Mouse (Mus musculus) forebrain, embryonic 12.5 days (tissue): ENCODE measurements around the gene Mgat5. TPM values are rescaled to one million over a fixed set of nuclear protein-coding genes. Genes with fewer than 3 reads are reported as not detected.

Source experiments
- ATAC-seq: fragments of 200-750 bp; cut with Nextera tagmentation; 2 replicates; pipeline ENCODE4 v1.8.0; 2017; ENCODE audit warnings: moderate TSS enrichment; ENCODE audit not compliant: low FRiP score
- H3K27ac ChIP-seq: fragments of 300-500 bp; sonication (generic); 2 replicates; pipeline ENCODE4 v1.5.1; 2016; ENCODE audit warnings: mild to moderate bottlenecking
- H3K27me3 ChIP-seq: fragments of 300-500 bp; sonication (generic); 2 replicates; pipeline ENCODE4 v1.6.1; 2016; ENCODE audit warnings: mild to moderate bottlenecking
- H3K36me3 ChIP-seq: fragments of 300-500 bp; sonication (generic); replicated peaks from 2 replicates; pipeline ENCODE4 v1.6.1; 2016; ENCODE audit warnings: mild to moderate bottlenecking
- H3K4me1 ChIP-seq: fragments of 300-500 bp; sonication (generic); 2 replicates; pipeline ENCODE4 v1.6.1; 2016
- H3K4me2 ChIP-seq: fragments of 300-500 bp; sonication (generic); 2 replicates; pipeline ENCODE4 v1.6.1; 2016; ENCODE audit warnings: mild to moderate bottlenecking, moderate library complexity
- H3K4me3 ChIP-seq: fragments of 300-500 bp; sonication (generic); replicated peaks from 2 replicates; pipeline ENCODE4 v1.5.1; 2016; ENCODE audit warnings: mild to moderate bottlenecking
- H3K9ac ChIP-seq: fragments of 300-500 bp; sonication (generic); 2 replicates; pipeline ENCODE4 v1.6.1; 2016; ENCODE audit warnings: mild to moderate bottlenecking
- H3K9me3 ChIP-seq: fragments of 300-500 bp; sonication (generic); 2 replicates; pipeline ENCODE4 v1.6.1; 2016
- WGBS: fragments of 180-500 bp; shearing (Covaris S2); methylation state at CpG from one replicate; pipeline ENCODE4 v1.1.7; 2016; 5-methylcytosine and 5-hydroxymethylcytosine counted together
- polyA plus RNA-seq: library from polyadenylated mRNA; unstranded; fragments of >200 nt; fragmentation: Nextera tagmentation; extraction: Ambion mirVana; gene quantifications from 2 replicates; pipeline ENCODE4 v1.2.1, GENCODE M21; 2016

Mgat5 gene
- polyA plus RNA-seq = 9.7 and 10.5 TPM in 2 replicates

GRCm38 (mm10) chr1:127204817-127205485 is at the start of gene Mgat5:
TSS of gene Mgat5 (plus strand) at chr1:127205015.
- peak within 1 kb of the TSS; percentile 68 for H3K4me3 ChIP-seq
- H3K4me2 ChIP-seq = peak within 1 kb of the TSS; percentile 70
- peak within 1 kb of the TSS; percentile 85 for H3K9ac ChIP-seq
- H3K36me3 ChIP-seq = no peaks in the 10 kb centered on the region
- under 1% methylated on average over 51 of the region's 51 CpGs for WGBS
- peaks cover 25% of the 10 kb centered on the region for H3K4me1 ChIP-seq
- H3K27ac ChIP-seq = peak within 1 kb of the TSS; percentile 95
- no peaks in the 10 kb centered on the region for H3K9me3 ChIP-seq
- no peaks in the 10 kb centered on the region for H3K27me3 ChIP-seq
- peak; percentile 91 for ATAC-seq

- no peak overlapping the region for H3K9ac ChIP-seq
- H3K4me2 ChIP-seq = no peak overlapping the region
- H3K27me3 ChIP-seq = no peaks in the 10 kb centered on the region
- no peaks in the 10 kb centered on the region for H3K36me3 ChIP-seq
- ATAC-seq = no peak
- H3K4me3 ChIP-seq = no peak overlapping the region
- 34% methylated on average over 5 of the region's 5 CpGs for WGBS
- H3K27ac ChIP-seq = no peak overlapping the region
- H3K4me1 ChIP-seq = no peaks in the 10 kb centered on the region
- no peaks in the 10 kb centered on the region for H3K9me3 ChIP-seq
Measured at GRCm38 (mm10) chr1:127160118-127160760, 44.6 kb upstream of the Mgat5 start.

GRCm38 (mm10) chr1:127164589-127165160 is 40.1 kb upstream of the Mgat5 start:
- 85% methylated on average over 4 of the region's 4 CpGs for WGBS
- peaks cover 9% of the 10 kb centered on the region; the same call in 1 of the 2 replicates for H3K4me1 ChIP-seq
- no peak for ATAC-seq
- H3K4me2 ChIP-seq = no peak overlapping the region
- no peak overlapping the region for H3K4me3 ChIP-seq
- no peaks in the 10 kb centered on the region for H3K27me3 ChIP-seq
- no peaks in the 10 kb centered on the region for H3K36me3 ChIP-seq
- no peak overlapping the region for H3K9ac ChIP-seq
- no peak overlapping the region for H3K27ac ChIP-seq
- no peaks in the 10 kb centered on the region for H3K9me3 ChIP-seq

- no peak overlapping the region for H3K4me3 ChIP-seq
- no peaks in the 10 kb centered on the region for H3K9me3 ChIP-seq
- H3K27me3 ChIP-seq = no peaks in the 10 kb centered on the region
- no peak for ATAC-seq
- H3K4me2 ChIP-seq = no peak overlapping the region
- no peak overlapping the region for H3K27ac ChIP-seq
- H3K36me3 ChIP-seq = no peaks in the 10 kb centered on the region
- no peak overlapping the region for H3K9ac ChIP-seq
- H3K4me1 ChIP-seq = peaks cover 9% of the 10 kb centered on the region; the same call in 1 of the 2 replicates
Measured at GRCm38 (mm10) chr1:127166521-127166920, 38.3 kb upstream of the Mgat5 start.

- no peaks in the 10 kb centered on the region for H3K9me3 ChIP-seq
- 59% methylated on average over 1 of the region's 1 CpGs for WGBS
- peak overlapping the region; percentile 25; the same call in 1 of the 2 replicates for H3K27ac ChIP-seq
- H3K4me1 ChIP-seq = peaks cover 9% of the 10 kb centered on the region; the same call in 1 of the 2 replicates
- no peak overlapping the region for H3K4me2 ChIP-seq
- no peaks in the 10 kb centered on the region for H3K27me3 ChIP-seq
- ATAC-seq = no peak
- no peaks in the 10 kb centered on the region for H3K36me3 ChIP-seq
- no peak overlapping the region for H3K4me3 ChIP-seq
- no peak overlapping the region for H3K9ac ChIP-seq
Measured at GRCm38 (mm10) chr1:127167586-127167985, 37.2 kb upstream of the Mgat5 start.

GRCm38 (mm10) chr1:127168205-127168604 is 36.6 kb upstream of the Mgat5 start:
- H3K4me3 ChIP-seq = no peak overlapping the region
- H3K27ac ChIP-seq = peak overlapping the region; percentile 25; the same call in 1 of the 2 replicates
- peaks cover 9% of the 10 kb centered on the region; the same call in 1 of the 2 replicates for H3K4me1 ChIP-seq
- no peaks in the 10 kb centered on the region for H3K36me3 ChIP-seq
- H3K9ac ChIP-seq = no peak overlapping the region
- 56% methylated on average over 8 of the region's 8 CpGs for WGBS
- H3K27me3 ChIP-seq = no peaks in the 10 kb centered on the region
- no peak overlapping the region for H3K4me2 ChIP-seq
- no peaks in the 10 kb centered on the region for H3K9me3 ChIP-seq
- peak; percentile 64; the same call in 1 of the 2 replicates for ATAC-seq

- Histone ChIP-seq H3K27ac (no peak overlapping the region), H3K4me1 (peaks cover 9% of the 10 kb centered on the region; the same call in 1 of the 2 replicates), H3K36me3 (no peaks in the 10 kb centered on the region), H3K9ac (no peak overlapping the region), H3K27me3 (no peaks in the 10 kb centered on the region), H3K4me2 (no peak overlapping the region), H3K9me3 (no peaks in the 10 kb centered on the region), H3K4me3 (no peak overlapping the region)
- no peak for ATAC-seq
- 92% methylated on average over 8 of the region's 8 CpGs for WGBS
Measured at GRCm38 (mm10) chr1:127169516-127169915, 35.3 kb upstream of the Mgat5 start.

GRCm38 (mm10) chr1:127171361-127171760 is 33.5 kb upstream of the Mgat5 start:
- Histone ChIP-seq H3K4me3 (no peak overlapping the region), H3K36me3 (no peaks in the 10 kb centered on the region), H3K4me1 (peaks cover 9% of the 10 kb centered on the region; the same call in 1 of the 2 replicates), H3K4me2 (no peak overlapping the region), H3K9ac (no peak overlapping the region), H3K27ac (no peak overlapping the region), H3K27me3 (no peaks in the 10 kb centered on the region), H3K9me3 (no peaks in the 10 kb centered on the region)
- no peak for ATAC-seq
- 92% methylated on average over 7 of the region's 7 CpGs for WGBS

GRCm38 (mm10) chr1:127173448-127173847 is 31.4 kb upstream of the Mgat5 start:
- no peak overlapping the region for H3K9ac ChIP-seq
- no peak for ATAC-seq
- H3K27ac ChIP-seq = no peak overlapping the region
- 92% methylated on average over 3 of the region's 3 CpGs for WGBS
- H3K4me1 ChIP-seq = no peaks in the 10 kb centered on the region
- H3K9me3 ChIP-seq = no peaks in the 10 kb centered on the region
- no peaks in the 10 kb centered on the region for H3K36me3 ChIP-seq
- H3K4me3 ChIP-seq = no peak overlapping the region
- H3K27me3 ChIP-seq = no peaks in the 10 kb centered on the region
- no peak overlapping the region for H3K4me2 ChIP-seq

- 90% methylated on average over 6 of the region's 6 CpGs for WGBS
- H3K4me1 ChIP-seq = 0 out of 2 replicates have a peak, but pooled peaks cover 4% of the 10 kb centered on the region
- no peak overlapping the region for H3K4me3 ChIP-seq
- no peak overlapping the region for H3K4me2 ChIP-seq
- H3K9me3 ChIP-seq = no peaks in the 10 kb centered on the region
- H3K9ac ChIP-seq = no peak overlapping the region
- H3K36me3 ChIP-seq = no peaks in the 10 kb centered on the region
- no peak for ATAC-seq
- no peaks in the 10 kb centered on the region for H3K27me3 ChIP-seq
- no peak overlapping the region for H3K27ac ChIP-seq
Measured at GRCm38 (mm10) chr1:127192396-127192795, 12.4 kb upstream of the Mgat5 start.

GRCm38 (mm10) chr1:127199186-127199585 is 5.6 kb upstream of the Mgat5 start:
- Histone ChIP-seq H3K36me3 (no peaks in the 10 kb centered on the region), H3K27me3 (no peaks in the 10 kb centered on the region), H3K9me3 (no peaks in the 10 kb centered on the region), H3K4me1 (0 out of 2 replicates have a peak, but pooled peaks cover 4% of the 10 kb centered on the region), H3K27ac (no peak overlapping the region), H3K4me3 (no peak overlapping the region), H3K9ac (no peak overlapping the region), H3K4me2 (no peak overlapping the region)
- 84% methylated on average over 2 of the region's 2 CpGs for WGBS
- ATAC-seq = no peak

- 81% methylated on average over 4 of the region's 4 CpGs for WGBS
- Histone ChIP-seq H3K4me2 (no peak overlapping the region), H3K4me3 (no peak overlapping the region), H3K27me3 (no peaks in the 10 kb centered on the region), H3K36me3 (no peaks in the 10 kb centered on the region), H3K4me1 (peaks cover 10% of the 10 kb centered on the region), H3K9ac (no peak overlapping the region), H3K27ac (no peak overlapping the region), H3K9me3 (no peaks in the 10 kb centered on the region)
- ATAC-seq = no peak
Measured at GRCm38 (mm10) chr1:127202360-127202759, 2.5 kb upstream of the Mgat5 start.
